Mouse (Mus musculus): ENCODE data around the gene Usp44. TPM values are rescaled to one million over a fixed set of nuclear protein-coding genes. Genes with fewer than 3 reads are reported as not detected.

The Usp44 gene
- total and polyA plus RNA-seq, 3 experiments, result 2.5 to 13.7 (median 5.1) TPM

DNA sequence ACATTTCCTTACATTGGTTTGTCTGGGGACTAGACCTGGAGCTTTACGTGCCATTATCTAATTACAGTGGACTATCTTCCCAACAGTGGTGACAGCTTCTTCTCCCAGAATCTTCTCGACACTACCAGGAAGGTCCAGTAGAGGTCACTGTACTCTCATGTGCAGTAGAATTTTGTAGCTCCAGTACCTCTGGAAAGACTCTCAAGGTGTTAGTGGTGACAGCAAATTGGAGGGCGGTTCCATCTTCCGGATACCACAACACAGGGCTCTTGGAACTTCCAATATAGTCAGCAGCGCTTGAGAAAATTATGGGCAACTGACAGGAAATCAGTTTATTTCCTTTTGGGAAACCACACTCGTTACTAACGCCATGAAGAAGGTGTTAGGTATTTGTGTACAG is 12.7 kb upstream of the Usp44 start:
- no peaks in the 10 kb centered on the region for H3K36me3 ChIP-seq (replicated peaks)
- ATAC-seq (ENCODE audit: extremely low read depth, insufficient number of reproducible peaks, low FRiP score, poor library complexity, severe bottlenecking) (peak; percentile 68), DNase-seq (ENCODE audit: low spot score) (peak; percentile 61)
- H3K9me3 ChIP-seq (replicated peaks), result peaks cover 3% of the 10 kb centered on the region; the same call in 1 of the 2 replicates
- no peak overlapping the region for H3K4me3 ChIP-seq (ENCODE audit: low read depth, low read length)
- peaks cover 4% of the 10 kb centered on the region; the same call in 1 of the 2 replicates for H3K27me3 ChIP-seq (ENCODE audit: insufficient read depth, low read length)
- H3K4me1 ChIP-seq (ENCODE audit: insufficient read depth, low read depth, low read length), result peaks cover 13% of the 10 kb centered on the region; the same call in 1 of the 2 replicates
- no peak for TF ChIP-seq TAL1 (conservative IDR thresholded peaks at IDR 0.05; ENCODE audit: low read depth, low read length)
- no peak for TF ChIP-seq POLR2AphosphoS5 (IDR thresholded peaks at IDR 0.05; ENCODE audit: insufficient replicate concordance, low read depth, low read length)
- TF ChIP-seq GATA1 (IDR thresholded peaks at IDR 0.05; ENCODE audit: borderline replicate concordance, low read length), result no peak
- TF ChIP-seq GATA2 (IDR thresholded peaks at IDR 0.05; ENCODE audit: borderline replicate concordance, low read depth, low read length), result no peak
- peak; percentile 81 for TF ChIP-seq CTCF (IDR thresholded peaks at IDR 0.05; ENCODE audit: low read depth, low read length)

DNA sequence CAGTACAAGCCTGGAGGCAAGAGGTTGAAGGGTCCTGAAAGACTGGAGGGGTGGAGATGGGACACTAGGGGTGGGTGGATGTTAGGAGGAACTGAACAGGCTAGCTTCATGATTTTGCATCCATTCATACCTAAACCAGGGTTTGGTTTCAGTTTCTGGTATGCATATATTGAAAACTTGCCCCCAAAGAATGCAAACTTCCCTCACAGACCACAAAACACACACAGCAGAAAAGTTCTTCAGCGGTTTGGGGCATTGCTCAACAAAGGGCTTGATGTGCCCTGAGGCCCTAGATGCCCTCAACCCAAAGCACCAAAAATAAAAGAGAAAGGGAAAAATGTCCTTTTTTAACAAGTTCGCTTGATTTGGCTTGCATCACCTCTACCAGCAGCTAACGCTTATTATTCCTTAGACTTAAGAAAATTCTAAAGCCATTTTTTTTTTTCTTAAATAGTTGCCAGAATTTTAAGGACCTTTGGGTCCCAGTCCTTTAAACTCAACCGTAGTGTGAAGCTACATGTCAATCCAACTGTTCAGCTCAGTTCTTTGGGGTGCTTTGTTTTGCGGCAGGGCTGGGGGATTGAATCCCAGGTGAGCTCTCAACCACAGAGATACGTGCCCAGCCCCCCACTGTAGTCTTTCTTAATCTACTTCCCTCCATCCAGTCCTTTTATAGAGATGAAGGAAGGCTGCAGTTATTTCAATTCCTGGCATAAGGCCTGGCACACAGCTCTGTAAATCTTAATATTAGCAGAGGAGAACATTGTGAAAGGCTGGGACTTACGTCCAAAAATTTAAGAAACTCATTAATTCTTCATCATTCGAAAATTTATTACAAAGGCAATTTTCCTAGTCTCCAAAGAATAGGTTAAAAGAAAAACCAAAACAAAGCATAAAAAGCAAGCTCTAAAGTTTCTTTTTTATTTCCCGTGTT is 1.2 kb upstream of the Usp44 start:
- ATAC-seq (ENCODE audit: extremely low read depth, insufficient number of reproducible peaks, low FRiP score, poor library complexity, severe bottlenecking) (no peak), DNase-seq (ENCODE audit: low spot score) (no peak)
- H3K4me3 ChIP-seq (ENCODE audit: low read depth, low read length), result no peak overlapping the region
- peaks cover 27% of the 10 kb centered on the region for H3K4me1 ChIP-seq (ENCODE audit: insufficient read depth, low read depth, low read length)
- H3K9me3 ChIP-seq (replicated peaks), result no peaks in the 10 kb centered on the region
- no peaks in the 10 kb centered on the region for H3K36me3 ChIP-seq (replicated peaks)
- no peaks in the 10 kb centered on the region for H3K27me3 ChIP-seq (ENCODE audit: insufficient read depth, low read length)
- TF ChIP-seq GATA2 (IDR thresholded peaks at IDR 0.05; ENCODE audit: borderline replicate concordance, low read depth, low read length) (no peak), CTCF (IDR thresholded peaks at IDR 0.05; ENCODE audit: low read depth, low read length) (no peak), TAL1 (conservative IDR thresholded peaks at IDR 0.05; ENCODE audit: low read depth, low read length) (no peak), POLR2AphosphoS5 (IDR thresholded peaks at IDR 0.05; ENCODE audit: insufficient replicate concordance, low read depth, low read length) (no peak), GATA1 (IDR thresholded peaks at IDR 0.05; ENCODE audit: borderline replicate concordance, low read length) (no peak)

DNA sequence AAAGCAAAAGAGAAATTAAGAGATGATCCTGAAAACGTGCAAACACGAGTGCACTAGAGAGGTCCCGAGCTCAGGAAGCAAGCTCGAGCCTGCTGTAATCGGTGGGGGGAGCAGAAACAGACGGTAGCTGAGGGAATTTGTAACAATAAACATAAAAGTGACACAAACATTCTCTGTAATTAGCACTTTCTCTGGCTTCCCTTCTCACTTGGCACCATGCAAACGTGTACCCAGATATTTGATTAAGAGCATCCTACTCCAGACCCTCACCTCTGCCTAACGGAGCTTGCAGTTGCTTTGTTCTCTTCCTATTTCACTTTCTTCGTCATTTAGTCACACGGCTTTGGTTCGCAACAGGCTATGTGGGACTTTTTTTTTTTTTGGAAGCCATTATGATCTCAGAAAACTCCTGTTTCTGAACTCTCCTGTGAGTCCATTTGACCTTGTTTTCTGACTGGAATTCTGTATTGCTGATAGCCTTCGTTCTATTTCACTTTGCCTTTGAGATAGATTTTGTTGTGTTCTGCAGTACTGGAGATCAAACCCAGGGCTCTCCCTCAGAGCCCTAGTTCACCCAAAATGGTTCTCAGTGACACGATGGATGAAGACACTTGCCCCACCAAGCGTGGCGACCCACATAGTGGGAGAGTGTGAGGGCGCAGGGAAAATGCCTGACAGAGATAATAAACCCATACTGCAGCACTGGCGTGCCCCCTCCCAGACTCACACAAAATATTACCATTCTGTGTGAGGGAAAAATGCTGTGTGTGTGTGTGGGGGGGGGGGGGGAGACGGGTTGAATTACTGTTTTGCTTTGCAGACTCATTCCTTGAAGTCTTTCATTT is 597 bp downstream of the Usp44 start:
- DNase-seq (ENCODE audit: low spot score), result no peak
- Histone ChIP-seq H3K4me3 (ENCODE audit: low read depth, low read length) (no peak overlapping the region), H3K27me3 (ENCODE audit: insufficient read depth, low read length) (no peaks in the 10 kb centered on the region), H3K36me3 (replicated peaks) (no peaks in the 10 kb centered on the region), H3K4me1 (ENCODE audit: insufficient read depth, low read depth, low read length) (peaks cover 18% of the 10 kb centered on the region), H3K9me3 (replicated peaks) (no peaks in the 10 kb centered on the region)
- TF ChIP-seq GATA2 (IDR thresholded peaks at IDR 0.05; ENCODE audit: borderline replicate concordance, low read depth, low read length) (no peak), TAL1 (conservative IDR thresholded peaks at IDR 0.05; ENCODE audit: low read depth, low read length) (no peak)
- ATAC-seq (ENCODE audit: extremely low read depth, insufficient number of reproducible peaks, low FRiP score, poor library complexity, severe bottlenecking), result no peak

DNA sequence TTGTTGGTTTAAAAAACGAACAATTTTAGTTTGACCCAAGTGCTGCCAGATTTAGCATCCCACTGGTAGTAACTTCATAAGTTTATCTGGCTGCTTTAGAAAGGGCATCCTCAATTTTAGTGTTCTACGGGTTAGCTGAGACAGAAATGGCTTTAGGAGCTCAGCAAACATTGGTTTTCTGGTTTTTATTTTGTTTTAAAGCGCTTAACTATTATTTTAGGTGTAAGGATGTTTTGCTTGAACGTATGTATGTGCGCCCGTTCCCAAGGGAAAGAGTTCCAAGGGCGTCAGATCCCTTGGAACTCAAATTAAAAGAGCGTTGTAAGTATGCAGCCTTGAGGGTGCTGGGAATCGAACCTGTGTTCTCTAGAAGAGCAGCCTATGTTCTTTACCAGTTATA is 1.5 kb downstream of the Usp44 start:
- H3K27me3 ChIP-seq (ENCODE audit: insufficient read depth, low read length), result no peaks in the 10 kb centered on the region
- no peaks in the 10 kb centered on the region for H3K36me3 ChIP-seq (replicated peaks)
- no peak overlapping the region for H3K4me3 ChIP-seq (ENCODE audit: low read depth, low read length)
- no peaks in the 10 kb centered on the region for H3K9me3 ChIP-seq (replicated peaks)
- no peak for DNase-seq (ENCODE audit: low spot score)
- ATAC-seq (ENCODE audit: extremely low read depth, insufficient number of reproducible peaks, low FRiP score, poor library complexity, severe bottlenecking), result no peak
- TF ChIP-seq CTCF (IDR thresholded peaks at IDR 0.05; ENCODE audit: low read depth, low read length), result no peak
- TF ChIP-seq GATA1 (IDR thresholded peaks at IDR 0.05; ENCODE audit: borderline replicate concordance, low read length), result no peak
- no peak for TF ChIP-seq GATA2 (IDR thresholded peaks at IDR 0.05; ENCODE audit: borderline replicate concordance, low read depth, low read length)
- TF ChIP-seq POLR2AphosphoS5 (IDR thresholded peaks at IDR 0.05; ENCODE audit: insufficient replicate concordance, low read depth, low read length), result no peak
- peaks cover 18% of the 10 kb centered on the region for H3K4me1 ChIP-seq (ENCODE audit: insufficient read depth, low read depth, low read length)

DNA sequence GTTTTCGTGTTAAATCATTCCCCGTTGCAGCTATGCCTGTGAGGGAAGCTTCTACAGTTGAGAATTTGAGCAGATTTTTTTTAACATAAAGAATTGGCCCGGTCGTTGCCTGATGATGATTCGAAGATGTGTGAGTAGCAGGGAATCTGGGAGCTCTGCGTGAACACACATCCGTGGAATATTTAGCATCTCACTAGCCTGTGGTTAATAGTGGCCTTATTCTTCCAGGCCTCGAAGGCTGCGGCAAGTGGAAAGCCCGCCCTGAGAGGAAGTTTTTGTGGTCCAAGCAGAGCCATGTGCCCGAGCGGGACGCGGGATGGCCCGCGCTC is 2.0 kb downstream of the Usp44 start:
- Histone ChIP-seq H3K36me3 (replicated peaks) (no peaks in the 10 kb centered on the region), H3K9me3 (replicated peaks) (no peaks in the 10 kb centered on the region), H3K27me3 (ENCODE audit: insufficient read depth, low read length) (no peaks in the 10 kb centered on the region), H3K4me1 (ENCODE audit: insufficient read depth, low read depth, low read length) (peaks cover 18% of the 10 kb centered on the region), H3K4me3 (ENCODE audit: low read depth, low read length) (peak overlapping the region; percentile 93)
- ATAC-seq (ENCODE audit: extremely low read depth, insufficient number of reproducible peaks, low FRiP score, poor library complexity, severe bottlenecking) (no peak), DNase-seq (ENCODE audit: low spot score) (no peak)
- no peak for TF ChIP-seq TAL1 (conservative IDR thresholded peaks at IDR 0.05; ENCODE audit: low read depth, low read length)
- TF ChIP-seq POLR2AphosphoS5 (IDR thresholded peaks at IDR 0.05; ENCODE audit: insufficient replicate concordance, low read depth, low read length), result no peak
- no peak for TF ChIP-seq GATA2 (IDR thresholded peaks at IDR 0.05; ENCODE audit: borderline replicate concordance, low read depth, low read length)
- no peak for TF ChIP-seq CTCF (IDR thresholded peaks at IDR 0.05; ENCODE audit: low read depth, low read length)
- TF ChIP-seq GATA1 (IDR thresholded peaks at IDR 0.05; ENCODE audit: borderline replicate concordance, low read length), result no peak
